8 mouse cellular contexts compared by ENCODE assay signal in the genomic region with DNA sequence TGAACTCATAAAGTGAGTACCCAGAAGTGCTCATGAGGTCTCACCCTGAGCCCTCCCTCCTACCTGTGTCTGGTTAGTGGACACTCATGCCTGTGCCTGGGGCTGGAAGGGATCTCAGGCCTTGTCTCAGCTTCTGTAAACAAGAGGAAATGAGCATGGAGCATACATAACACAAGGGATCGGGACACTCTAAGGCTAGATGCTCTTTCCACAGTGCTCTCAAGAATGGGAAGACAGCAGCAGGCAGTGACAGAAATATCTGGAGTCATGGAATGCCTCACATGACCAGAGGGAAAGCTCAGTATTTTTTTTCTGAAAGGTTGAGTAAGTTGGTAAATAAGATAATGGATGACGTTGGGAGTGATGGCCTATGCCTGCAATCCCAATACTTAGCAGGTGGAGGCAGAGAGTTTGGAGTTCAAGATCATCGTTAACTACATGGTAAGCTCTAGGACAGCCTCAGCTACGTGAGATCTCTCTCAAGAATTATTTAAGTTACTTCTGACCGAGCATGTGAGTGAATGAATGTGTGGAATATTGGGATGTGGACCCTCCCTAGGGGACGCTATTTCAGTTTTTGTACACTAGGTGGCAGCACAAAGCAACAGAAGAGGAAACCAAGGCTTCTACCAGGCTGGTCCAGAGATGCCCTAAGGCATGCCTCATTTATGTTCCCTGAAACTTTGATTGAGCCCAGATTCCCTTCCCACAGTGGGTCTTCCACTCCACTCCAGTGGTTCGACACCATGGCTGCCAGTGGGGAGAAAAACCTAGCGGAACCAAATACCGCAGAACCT. TPM values are rescaled to one million over a fixed set of nuclear protein-coding genes. Genes with fewer than 3 reads are reported as not detected.
DNase-seq lines count a peak whose midpoint lies in the region; ATAC-seq lines count a peak whose summit lies in the region.

No protein-coding gene starts in this region.

- ATAC-seq in cerebellum, adult (ENCODE audit: insufficient number of reproducible peaks, low FRiP score, low TSS enrichment), result peak; percentile 45; the same call in 1 of the 2 replicates
- ATAC-seq in forebrain, embryonic 11.5 days (replicated peaks; ENCODE audit: low FRiP score), result peak; percentile 64
- ATAC-seq in neural tube, embryonic 14.5 days (ENCODE audit: low read depth), result peak; percentile 74
- ATAC-seq in intestine, embryonic 15.5 days, result no peak

- H3K9ac ChIP-seq in forebrain, embryonic 11.5 days (ENCODE audit: low read length), result no peak overlapping the region; the same call in 1 of the 2 replicates
- H3K9ac ChIP-seq in neural tube, embryonic 14.5 days (replicated peaks; ENCODE audit: low read depth, low read length), result no peak overlapping the region
- H3K9ac ChIP-seq in intestine, embryonic 15.5 days, result no peak overlapping the region

- peaks cover 21% of the 10 kb centered on the region for H3K27me3 ChIP-seq in forebrain, embryonic 11.5 days (ENCODE audit: control insufficient read depth, insufficient read depth, low read length)
- H3K27me3 ChIP-seq in neural tube, embryonic 14.5 days (ENCODE audit: control insufficient read depth, insufficient read depth, low read length), result no peaks in the 10 kb centered on the region
- peaks cover 41% of the 10 kb centered on the region for H3K27me3 ChIP-seq in intestine, embryonic 15.5 days (replicated peaks)

- no peaks in the 10 kb centered on the region for H3K36me3 ChIP-seq in forebrain, embryonic 11.5 days (ENCODE audit: control insufficient read depth, insufficient read depth, low read length)
- no peaks in the 10 kb centered on the region for H3K36me3 ChIP-seq in neural tube, embryonic 14.5 days (ENCODE audit: control insufficient read depth, insufficient read depth, low read length)
- H3K36me3 ChIP-seq in intestine, embryonic 15.5 days, result no peaks in the 10 kb centered on the region

- H3K4me1 ChIP-seq in forebrain, embryonic 11.5 days (replicated peaks; ENCODE audit: control insufficient read depth, insufficient read depth, low read length), result peaks cover 16% of the 10 kb centered on the region; the same call in 1 of the 2 replicates
- H3K4me1 ChIP-seq in neural tube, embryonic 14.5 days (ENCODE audit: control insufficient read depth, insufficient read depth, low read length), result no peaks in the 10 kb centered on the region
- H3K4me1 ChIP-seq in intestine, embryonic 15.5 days (replicated peaks), result no peaks in the 10 kb centered on the region

- no peak overlapping the region for H3K4me2 ChIP-seq in forebrain, embryonic 11.5 days (ENCODE audit: low read depth, low read length, severe bottlenecking)
- no peak overlapping the region for H3K4me2 ChIP-seq in neural tube, embryonic 14.5 days (ENCODE audit: low read depth, low read length)
- H3K4me2 ChIP-seq in intestine, embryonic 15.5 days (replicated peaks), result no peak overlapping the region

- peaks cover 4% of the 10 kb centered on the region; the same call in 1 of the 2 replicates for H3K9me3 ChIP-seq in forebrain, embryonic 11.5 days (ENCODE audit: control insufficient read depth, low read length)
- H3K9me3 ChIP-seq in neural tube, embryonic 14.5 days (ENCODE audit: control insufficient read depth, low read length), result no peaks in the 10 kb centered on the region
- H3K9me3 ChIP-seq in intestine, embryonic 15.5 days, result no peaks in the 10 kb centered on the region

- no peak overlapping the region for H3K4me3 ChIP-seq in forebrain, embryonic 11.5 days (ENCODE audit: low read depth, low read length)
- H3K4me3 ChIP-seq in neural tube, embryonic 14.5 days (ENCODE audit: low read depth, low read length), result no peak overlapping the region
- H3K4me3 ChIP-seq in intestine, embryonic 15.5 days (replicated peaks), result no peak overlapping the region

- DNase-seq in cerebellum, adult 11-12 months, result no peak
- DNase-seq in urinary bladder, postnatal 14 days (ENCODE audit: low spot score), result peak; percentile 30
- DNase-seq in urinary bladder, postnatal 25 days (ENCODE audit: low spot score), result no peak
- peak; percentile 78 for DNase-seq in forebrain, embryonic 11.5 days (ENCODE audit: low spot score)
- DNase-seq in layer of hippocampus, postnatal 10 days (ENCODE audit: low spot score in 2 of 2), result peak; percentile 65 to 77

- no peak overlapping the region for H3K27ac ChIP-seq in forebrain, embryonic 11.5 days (ENCODE audit: low read depth, low read length)
- H3K27ac ChIP-seq in neural tube, embryonic 14.5 days (ENCODE audit: low read depth, low read length), result no peak overlapping the region
- H3K27ac ChIP-seq in intestine, embryonic 15.5 days, result no peak overlapping the region

- WGBS in forebrain, embryonic 11.5 days, result 31% methylated on average over 9 of the region's 9 CpGs
- 30% methylated on average over 9 of the region's 9 CpGs for WGBS in neural tube, embryonic 14.5 days
- 27% methylated on average over 9 of the region's 9 CpGs for WGBS in intestine, embryonic 15.5 days

RNA-seq across cellular contexts. Expression of a gene that starts 49.8 kb away (rescaled TPM):
- polyA plus RNA-seq in forebrain, embryonic 11.5 days (2014; fragmentation: Nextera tagmentation; extraction: Ambion mirVana), result 17.3 and 19.7 TPM in 2 replicates
- 100 to 1,000 TPM; 125 to 126 TPM for total RNA-seq in layer of hippocampus, postnatal 10 days (2021)
- 19.6 and 20.4 TPM in 2 replicates for polyA plus RNA-seq in neural tube, embryonic 14.5 days (2014; fragmentation: Nextera tagmentation; extraction: Ambion mirVana)
- 19.7 and 20.8 TPM in 2 replicates for polyA plus RNA-seq in intestine, embryonic 15.5 days (2015; fragmentation: Nextera tagmentation; extraction: Ambion mirVana)

Comparison
In these comparisons a context has a peak if more than half of its experiments do, and no peak if none do; other contexts are left out.
1. DNase-seq: peak in urinary bladder, postnatal 14 days (single experiment), forebrain, embryonic 11.5 days (single experiment) and layer of hippocampus, postnatal 10 days (2 of 2); none in cerebellum, adult 11-12 months (single experiment) and urinary bladder, postnatal 25 days (single experiment).